Mouse (Mus musculus) heart, postnatal 0 days (tissue): ENCODE results near the gene Taar4.

ENCODE experiments used
- CTCF ChIP-seq: IDR thresholded peaks from 2 replicates; pipeline ENCODE4 v1.5.1; 2016; ENCODE audit warnings: antibody characterized with exemption, control low read depth, low read depth
- EP300 ChIP-seq: IDR thresholded peaks from 2 replicates; pipeline ENCODE4 v1.6.1; 2016; ENCODE audit warnings: antibody characterized with exemption, low read depth

GRCm38 (mm10) chr10:23993381-23993780 is 33.1 kb downstream of the Taar4 start, which contains the start of gene Taar7a:
- TF ChIP-seq CTCF: no peak
- no peak for TF ChIP-seq EP300
